Mouse (Mus musculus) myocyte (in vitro differentiated cells): ENCODE data around the gene Med20. TPM values are rescaled to one million over a fixed set of nuclear protein-coding genes. Genes with fewer than 3 reads are reported as not detected.

Experiments
- H3K27me3 ChIP-seq: one replicate; pipeline ENCODE4 v1.6.1; 2011; ENCODE audit not compliant: control insufficient read depth, insufficient read depth, insufficient read length
- H3K36me3 ChIP-seq: one replicate; pipeline ENCODE4 v1.6.1; 2011; ENCODE audit not compliant: control insufficient read depth, insufficient read depth
- H3K4me2 ChIP-seq: one replicate; pipeline ENCODE4 v1.6.1; 2011; ENCODE audit warnings: low read depth, control low read depth
- H3K4me3 ChIP-seq: one replicate; pipeline ENCODE4 v1.5.1; 2011; ENCODE audit warnings: mild to moderate bottlenecking, control low read depth, moderate library complexity
- H3K79me2 ChIP-seq: one replicate; pipeline ENCODE4 v1.6.1; 2011; ENCODE audit not compliant: control insufficient read depth, insufficient read depth
- H3ac ChIP-seq: one replicate; pipeline ENCODE4 v1.6.1; 2011; ENCODE audit not compliant: control insufficient read depth, insufficient read length
- CEBPB ChIP-seq: IDR thresholded peaks from 2 replicates; pipeline ENCODE4 v1.6.1; 2011; ENCODE audit warnings: mild to moderate bottlenecking, moderate library complexity; ENCODE audit not compliant: poor library complexity, insufficient read depth, severe bottlenecking
- E2F4 ChIP-seq: IDR thresholded peaks from one replicate; pipeline ENCODE4 v1.6.1; 2011; ENCODE audit warnings: mild to moderate bottlenecking, control low read depth, moderate library complexity; ENCODE audit not compliant: insufficient read depth
- MAX ChIP-seq: IDR thresholded peaks from one replicate; pipeline ENCODE4 v1.6.1; 2011; ENCODE audit warnings: low read depth, mild to moderate bottlenecking, control low read depth
- MYOD1 ChIP-seq, 3 experiments: IDR thresholded peaks; one replicate each; pipeline ENCODE4 v1.6.1; 2011; ENCODE audit warnings: control low read depth in 2 of 3, low read depth in 2 of 3, mild to moderate bottlenecking in 2 of 3, moderate library complexity in 1 of 3; ENCODE audit not compliant: insufficient read length in 2 of 3, control insufficient read depth in 1 of 3
- MYOG ChIP-seq, 3 experiments: IDR thresholded peaks; one replicate each; pipeline ENCODE4 v1.6.1; 2011; ENCODE audit warnings: control low read depth in 2 of 3, low read depth in 2 of 3, mild to moderate bottlenecking in 2 of 3; ENCODE audit not compliant: insufficient read length in 2 of 3, control insufficient read depth in 1 of 3, insufficient read depth in 1 of 3
- POLR2A ChIP-seq: IDR thresholded peaks from one replicate; pipeline ENCODE4 v1.6.1; 2011; ENCODE audit warnings: low read depth, mild to moderate bottlenecking, control low read depth, moderate library complexity; ENCODE audit not compliant: insufficient read length
- POLR2AphosphoS2 ChIP-seq: IDR thresholded peaks from one replicate; pipeline ENCODE4 v1.6.1; 2011; ENCODE audit warnings: low read depth, control low read depth; ENCODE audit not compliant: insufficient read length
- REST ChIP-seq: IDR thresholded peaks from one replicate; pipeline ENCODE4 v1.6.1; 2011; ENCODE audit warnings: mild to moderate bottlenecking, control low read depth, moderate library complexity; ENCODE audit not compliant: insufficient read depth, insufficient read length
- SRF ChIP-seq: IDR thresholded peaks from one replicate; pipeline ENCODE4 v1.6.1; 2011; ENCODE audit warnings: low read depth; ENCODE audit not compliant: control insufficient read depth, insufficient read length
- TCF12 ChIP-seq: IDR thresholded peaks from one replicate; pipeline ENCODE4 v1.6.1; 2011; ENCODE audit warnings: mild to moderate bottlenecking, control low read depth; ENCODE audit not compliant: poor library complexity, insufficient read depth, severe bottlenecking
- TCF3 ChIP-seq: IDR thresholded peaks from one replicate; pipeline ENCODE4 v1.6.1; 2011; ENCODE audit warnings: low read depth, control low read depth; ENCODE audit not compliant: insufficient read length
- USF1 ChIP-seq: IDR thresholded peaks from one replicate; pipeline ENCODE4 v1.6.1; 2011; ENCODE audit warnings: low read depth, mild to moderate bottlenecking, control low read depth, moderate library complexity
- polyA plus RNA-seq: library from polyadenylated mRNA; unstranded; fragments of >200 nt; fragmentation: generic; extraction: Trizol; gene quantifications from one replicate; pipeline ENCODE4 v1.2.1, GENCODE M21; 2012; ENCODE audit warnings: missing spikeins

The Med20 gene
- polyA plus RNA-seq, 1 experiment, result 33.4 TPM

DNA sequence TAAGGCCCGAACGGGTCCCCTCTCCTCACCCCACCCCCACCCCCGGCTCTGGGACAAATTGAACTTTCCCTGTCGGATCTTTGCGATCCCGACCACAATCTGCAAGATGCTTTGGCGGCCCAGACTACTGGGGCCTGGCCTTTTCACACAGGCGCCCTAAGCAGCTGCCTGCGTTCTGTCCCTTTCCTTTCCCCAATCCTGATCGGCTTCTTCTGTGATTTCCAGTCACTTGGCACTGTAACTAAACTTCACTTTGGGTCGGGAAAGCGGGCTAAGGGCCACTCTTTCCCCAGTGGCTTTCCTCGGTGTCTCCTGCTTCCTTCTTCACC lies 17.6 kb upstream of the Med20 start:
- peak overlapping the region; percentile 81 for H3K4me2 ChIP-seq
- peaks cover 23% of the 10 kb centered on the region for H3K79me2 ChIP-seq
- peaks cover 5% of the 10 kb centered on the region for H3K36me3 ChIP-seq
- TF ChIP-seq POLR2AphosphoS2 (no peak), POLR2A (no peak), TCF12 (no peak), REST (no peak), SRF (no peak), CEBPB (no peak)
- peak overlapping the region; percentile 100 for H3K4me3 ChIP-seq
- H3ac ChIP-seq, result peak overlapping the region; percentile 97
- H3K27me3 ChIP-seq, result no peaks in the 10 kb centered on the region

DNA sequence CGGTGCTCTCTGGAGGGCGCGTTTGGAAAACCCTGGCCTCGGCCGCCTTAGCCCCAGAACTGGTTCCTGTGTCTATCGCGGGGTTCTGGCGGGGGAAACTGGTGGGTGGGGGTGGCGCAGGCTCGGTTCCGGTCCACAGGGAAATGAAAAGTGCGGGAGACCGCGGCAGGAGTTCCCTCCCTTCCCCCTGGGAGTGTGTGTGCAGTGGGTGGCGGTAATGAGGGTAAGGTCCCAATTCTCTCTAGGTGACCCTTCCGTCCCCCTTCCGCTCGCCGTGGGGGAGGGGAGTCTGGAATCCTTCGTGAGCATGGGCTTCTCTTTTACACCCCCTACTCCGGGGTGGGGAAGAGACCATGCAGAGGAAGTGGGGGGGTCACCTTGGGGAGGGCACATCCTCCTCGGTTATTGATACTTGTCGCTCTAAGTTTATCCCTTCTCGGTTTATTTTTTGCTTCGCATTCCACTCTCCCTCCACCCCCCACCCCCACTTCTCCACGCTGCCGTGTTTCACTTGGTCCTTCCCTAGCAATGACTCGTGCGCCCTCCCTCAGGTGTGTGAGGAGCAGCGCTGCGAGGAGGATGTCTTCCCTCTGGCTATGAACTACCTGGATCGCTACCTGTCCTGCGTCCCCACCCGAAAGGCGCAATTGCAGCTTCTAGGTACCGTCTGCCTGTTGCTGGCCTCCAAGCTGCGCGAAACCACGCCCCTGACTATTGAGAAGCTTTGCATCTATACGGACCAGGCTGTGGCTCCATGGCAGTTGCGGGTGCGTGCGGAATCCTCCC lies 17.0 kb upstream of the Med20 start:
- H3K4me2 ChIP-seq, result peak overlapping the region; percentile 81

DNA sequence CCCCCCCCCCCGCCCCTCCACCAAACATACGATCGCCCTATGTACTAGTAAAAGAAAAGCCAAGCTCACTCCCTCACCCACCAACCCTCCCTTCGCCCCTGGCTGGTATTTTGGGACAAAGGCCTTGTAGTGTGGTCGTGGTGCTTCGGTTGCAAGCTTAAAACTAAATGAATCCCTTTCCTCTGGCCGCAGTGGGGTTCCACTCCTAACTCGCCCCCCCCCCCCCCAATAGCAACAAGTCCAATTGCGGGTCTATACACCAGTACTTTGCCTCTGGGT lies 16.5 kb upstream of the Med20 start:
- Histone ChIP-seq H3K27me3 (no peaks in the 10 kb centered on the region), H3K36me3 (peaks cover 13% of the 10 kb centered on the region)

More for the DNA sequence above, 17.0 kb upstream of the Med20 start:
- H3K79me2 ChIP-seq, result peaks cover 23% of the 10 kb centered on the region
- H3ac ChIP-seq, result peak overlapping the region; percentile 97
- no peaks in the 10 kb centered on the region for H3K27me3 ChIP-seq
- H3K4me3 ChIP-seq, result peak overlapping the region; percentile 100
- H3K36me3 ChIP-seq, result peaks cover 9% of the 10 kb centered on the region
- TF ChIP-seq MAX, result no peak
- no peak for TF ChIP-seq REST
- no peak for TF ChIP-seq CEBPB
- TF ChIP-seq POLR2A, result peak; percentile 39
- peak; percentile 30 for TF ChIP-seq POLR2AphosphoS2
- no peak for TF ChIP-seq SRF
- no peak for TF ChIP-seq TCF3
- no peak for TF ChIP-seq MYOG (IDR thresholded peaks at IDR 0.05; ENCODE audit: control insufficient read depth in 1 of 3, insufficient read depth in 1 of 3, insufficient read length in 2 of 3, low read depth in 2 of 3)

DNA sequence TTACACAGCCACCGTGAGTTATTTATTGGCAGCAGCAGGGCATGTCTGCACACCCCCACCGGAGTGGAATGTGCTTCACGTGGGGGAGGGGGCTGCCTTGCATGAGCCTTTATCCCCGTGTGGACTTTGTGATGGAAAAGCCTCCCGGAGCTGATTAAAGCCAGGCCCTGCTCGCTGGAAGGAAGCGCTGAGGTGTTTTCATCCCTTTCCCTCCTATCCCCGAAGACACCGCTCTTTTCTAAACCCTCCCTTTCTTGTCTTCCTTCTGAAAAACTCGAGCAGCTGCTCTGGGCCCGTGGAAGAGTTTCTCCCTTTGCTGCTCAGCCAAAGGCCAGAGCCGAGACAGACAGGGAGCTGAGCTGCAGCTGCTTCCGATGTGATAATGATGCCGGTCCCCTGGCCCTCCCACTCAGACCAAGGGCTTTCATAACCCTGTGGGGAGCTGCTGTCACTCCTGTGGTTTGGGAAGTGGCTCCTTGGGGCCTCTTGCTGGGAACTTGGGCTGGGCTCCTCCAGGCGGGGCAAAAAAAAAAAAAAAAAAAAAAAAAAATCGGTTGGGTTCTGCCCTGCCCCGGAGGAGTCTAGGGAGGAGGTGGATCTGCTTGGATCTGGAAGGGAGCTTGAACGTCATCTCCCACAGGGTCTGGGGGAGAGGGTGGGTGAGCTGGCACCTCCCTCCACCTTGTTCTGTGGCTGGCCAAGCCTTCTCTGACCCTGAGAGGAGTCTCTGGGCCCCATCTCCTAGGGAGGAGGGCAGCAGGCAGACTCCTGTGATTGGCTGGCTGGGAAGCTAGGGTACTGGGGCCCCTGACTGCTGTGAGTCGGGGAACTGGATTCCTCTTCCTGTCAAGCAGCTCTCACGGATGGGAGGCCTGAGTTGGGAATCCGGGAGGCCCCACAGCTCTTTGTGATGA lies 15.9 kb upstream of the Med20 start:
- peaks cover 19% of the 10 kb centered on the region for H3K36me3 ChIP-seq
- H3K4me2 ChIP-seq, result peak overlapping the region; percentile 81
- H3K27me3 ChIP-seq, result no peaks in the 10 kb centered on the region
- H3K4me3 ChIP-seq, result peak overlapping the region; percentile 100
- peak overlapping the region; percentile 97 for H3ac ChIP-seq
- peaks cover 23% of the 10 kb centered on the region for H3K79me2 ChIP-seq
- TF ChIP-seq SRF (no peak), MYOG (IDR thresholded peaks at IDR 0.05; ENCODE audit: control insufficient read depth in 1 of 3, insufficient read depth in 1 of 3, insufficient read length in 2 of 3, low read depth in 2 of 3) (peak; percentile 52 to 91 (median 69)), POLR2AphosphoS2 (peak; percentile 73), MAX (no peak), MYOD1 (IDR thresholded peaks at IDR 0.05; ENCODE audit: control insufficient read depth in 1 of 3, insufficient read length in 2 of 3, low read depth in 2 of 3) (peak; percentile 85 to 93 (median 90)), POLR2A (peak; percentile 52), TCF12 (peak; percentile 24), REST (no peak), E2F4 (no peak), CEBPB (peak; percentile 69; the same call in 1 of the 2 replicates), USF1 (no peak), TCF3 (peak; percentile 62)

More for the DNA sequence above, 16.5 kb upstream of the Med20 start:
- Histone ChIP-seq H3ac (peak overlapping the region; percentile 97), H3K4me3 (peak overlapping the region; percentile 100), H3K4me2 (peak overlapping the region; percentile 81), H3K79me2 (peaks cover 23% of the 10 kb centered on the region)
- TF ChIP-seq POLR2AphosphoS2, result no peak
- TF ChIP-seq TCF3, result no peak
- no peak for TF ChIP-seq USF1
- no peak for TF ChIP-seq E2F4
- TF ChIP-seq MYOD1 (IDR thresholded peaks at IDR 0.05; ENCODE audit: control insufficient read depth in 1 of 3, insufficient read length in 2 of 3, low read depth in 2 of 3), result no peak
- no peak for TF ChIP-seq CEBPB
- TF ChIP-seq TCF12, result no peak
- TF ChIP-seq MAX, result no peak
- no peak for TF ChIP-seq REST
